Mouse (Mus musculus) hindbrain, embryonic 11.5 days (tissue): ENCODE results near the gene Nt5dc3. TPM values are rescaled to one million over a fixed set of nuclear protein-coding genes. Genes with fewer than 3 reads are reported as not detected.

Source experiments
- ATAC-seq: fragments of 200-750 bp; cut with Nextera tagmentation; 2 replicates; pipeline ENCODE4 v1.8.0; 2017; ENCODE audit warnings: mild to moderate bottlenecking, moderate TSS enrichment, moderate library complexity; ENCODE audit not compliant: low FRiP score
- DNase-seq: peaks from one replicate; pipeline ENCODE4 v3.0.0-alpha.2; 2015; ENCODE audit warnings: low spot score
- H3K27ac ChIP-seq: fragments of 300-500 bp; sonication (generic); 2 replicates; pipeline ENCODE4 v1.5.1; 2014; ENCODE audit warnings: mild to moderate bottlenecking, low read depth, low read length
- H3K27me3 ChIP-seq: fragments of 300-500 bp; sonication (generic); 2 replicates; pipeline ENCODE4 v1.6.1; 2014; ENCODE audit warnings: mild to moderate bottlenecking, low read length, moderate library complexity, mixed read lengths; ENCODE audit not compliant: control insufficient read depth, insufficient read depth
- H3K36me3 ChIP-seq: fragments of 300-500 bp; sonication (generic); 2 replicates; pipeline ENCODE4 v1.6.1; 2014; ENCODE audit warnings: mild to moderate bottlenecking, low read length, moderate library complexity, mixed read lengths; ENCODE audit not compliant: control insufficient read depth, insufficient read depth
- H3K4me1 ChIP-seq: fragments of 300-500 bp; sonication (generic); replicated peaks from 2 replicates; pipeline ENCODE4 v1.6.1; 2014; ENCODE audit warnings: low read length, mixed read lengths; ENCODE audit not compliant: control insufficient read depth, insufficient read depth
- H3K4me2 ChIP-seq: fragments of 300-500 bp; sonication (generic); replicated peaks from 2 replicates; pipeline ENCODE4 v1.6.1; 2014; ENCODE audit warnings: mild to moderate bottlenecking, low read depth, low read length
- H3K4me3 ChIP-seq: fragments of 300-500 bp; sonication (generic); 2 replicates; pipeline ENCODE4 v1.5.1; 2014; ENCODE audit warnings: low read depth, low read length
- H3K9ac ChIP-seq: fragments of 300-500 bp; sonication (generic); 2 replicates; pipeline ENCODE4 v1.6.1; 2014; ENCODE audit warnings: low read depth, low read length
- H3K9me3 ChIP-seq: fragments of 300-500 bp; sonication (generic); 2 replicates; pipeline ENCODE4 v1.6.1; 2016; ENCODE audit warnings: low read length; ENCODE audit not compliant: control insufficient read depth
- WGBS: fragments of 180-500 bp; shearing (Covaris S2); extraction: QIAGEN DNeasy Blood & Tissue Kit; methylation state at CpG from one replicate; pipeline ENCODE4 v1.1.7; 2014; 5-methylcytosine and 5-hydroxymethylcytosine counted together
- polyA plus RNA-seq: library from polyadenylated mRNA; unstranded; fragments of >200 nt; fragmentation: Nextera tagmentation; extraction: Ambion mirVana; gene quantifications from 2 replicates; pipeline ENCODE4 v1.2.1, GENCODE M21; 2014

Nt5dc3 gene
- polyA plus RNA-seq, 1 experiment from 2014 or later: 1.7 TPM

GRCm38 (mm10) chr10:86836784-86837183 lies 58.0 kb downstream of the Nt5dc3 start:
- WGBS: 82% methylated on average over 4 of the region's 4 CpGs
- no peak for DNase-seq

GRCm38 (mm10) chr10:86838827-86839226 lies 60.0 kb downstream of the Nt5dc3 start:
- 84% methylated on average over 6 of the region's 6 CpGs for WGBS
- no peaks in the 10 kb centered on the region for H3K36me3 ChIP-seq
- H3K4me3 ChIP-seq: no peak overlapping the region
- no peaks in the 10 kb centered on the region for H3K4me1 ChIP-seq
- no peaks in the 10 kb centered on the region for H3K27me3 ChIP-seq
- no peaks in the 10 kb centered on the region for H3K9me3 ChIP-seq
- ATAC-seq (no peak), DNase-seq (no peak)
- H3K9ac ChIP-seq: no peak overlapping the region
- H3K27ac ChIP-seq: no peak overlapping the region
- H3K4me2 ChIP-seq: no peak overlapping the region

More at GRCm38 (mm10) chr10:86836784-86837183, 58.0 kb downstream of the Nt5dc3 start:
- Histone ChIP-seq H3K9me3 (no peaks in the 10 kb centered on the region), H3K4me1 (no peaks in the 10 kb centered on the region), H3K36me3 (no peaks in the 10 kb centered on the region), H3K27ac (no peak overlapping the region), H3K4me3 (no peak overlapping the region), H3K27me3 (no peaks in the 10 kb centered on the region), H3K4me2 (no peak overlapping the region), H3K9ac (no peak overlapping the region)
- no peak for ATAC-seq

- Histone ChIP-seq H3K27me3 (no peaks in the 10 kb centered on the region), H3K9ac (no peak overlapping the region), H3K9me3 (no peaks in the 10 kb centered on the region), H3K36me3 (no peaks in the 10 kb centered on the region), H3K27ac (no peak overlapping the region), H3K4me3 (no peak overlapping the region), H3K4me1 (no peaks in the 10 kb centered on the region), H3K4me2 (no peak overlapping the region)
- DNase-seq (no peak), ATAC-seq (no peak)
- WGBS: 74% methylated on average over 5 of the region's 5 CpGs
Measured at GRCm38 (mm10) chr10:86842659-86843058, 63.9 kb downstream of the Nt5dc3 start.

- no peaks in the 10 kb centered on the region for H3K9me3 ChIP-seq
- ATAC-seq: no peak
Measured at GRCm38 (mm10) chr10:86846926-86847467, 68.2 kb downstream of the Nt5dc3 start.

GRCm38 (mm10) chr10:86849087-86849486 lies 70.3 kb downstream of the Nt5dc3 start:
- ATAC-seq (no peak), DNase-seq (no peak)
- H3K27ac ChIP-seq: no peak overlapping the region
- no peaks in the 10 kb centered on the region for H3K27me3 ChIP-seq
- H3K9ac ChIP-seq: no peak overlapping the region
- H3K4me2 ChIP-seq: no peak overlapping the region
- no peaks in the 10 kb centered on the region for H3K9me3 ChIP-seq
- H3K36me3 ChIP-seq: no peaks in the 10 kb centered on the region
- 87% methylated on average over 4 of the region's 4 CpGs for WGBS
- no peak overlapping the region for H3K4me3 ChIP-seq
- no peaks in the 10 kb centered on the region for H3K4me1 ChIP-seq

More at GRCm38 (mm10) chr10:86846926-86847467, 68.2 kb downstream of the Nt5dc3 start:
- Histone ChIP-seq H3K4me3 (no peak overlapping the region), H3K4me2 (no peak overlapping the region), H3K27ac (no peak overlapping the region), H3K27me3 (no peaks in the 10 kb centered on the region), H3K4me1 (no peaks in the 10 kb centered on the region), H3K9ac (no peak overlapping the region), H3K36me3 (no peaks in the 10 kb centered on the region)
- DNase-seq: no peak
- WGBS: 85% methylated on average over 9 of the region's 9 CpGs

- no peak for ATAC-seq
- WGBS: 79% methylated on average over 4 of the region's 4 CpGs
Measured at GRCm38 (mm10) chr10:86849508-86849907, 70.7 kb downstream of the Nt5dc3 start.

GRCm38 (mm10) chr10:86852160-86852559 lies 73.4 kb downstream of the Nt5dc3 start:
- Histone ChIP-seq H3K4me1 (no peaks in the 10 kb centered on the region), H3K4me3 (no peak overlapping the region), H3K9ac (no peak overlapping the region), H3K4me2 (no peak overlapping the region), H3K27ac (no peak overlapping the region), H3K9me3 (no peaks in the 10 kb centered on the region), H3K36me3 (no peaks in the 10 kb centered on the region), H3K27me3 (no peaks in the 10 kb centered on the region)
- 76% methylated on average over 6 of the region's 6 CpGs for WGBS
- ATAC-seq (no peak), DNase-seq (no peak)

More at GRCm38 (mm10) chr10:86849508-86849907, 70.7 kb downstream of the Nt5dc3 start:
- H3K4me2 ChIP-seq: no peak overlapping the region
- H3K4me1 ChIP-seq: no peaks in the 10 kb centered on the region
- no peaks in the 10 kb centered on the region for H3K36me3 ChIP-seq
- H3K9me3 ChIP-seq: no peaks in the 10 kb centered on the region
- no peak for DNase-seq
- no peaks in the 10 kb centered on the region for H3K27me3 ChIP-seq
- no peak overlapping the region for H3K27ac ChIP-seq
- H3K4me3 ChIP-seq: no peak overlapping the region
- no peak overlapping the region for H3K9ac ChIP-seq

- 83% methylated on average over 3 of the region's 3 CpGs for WGBS
- Histone ChIP-seq H3K27ac (no peak overlapping the region), H3K36me3 (no peaks in the 10 kb centered on the region), H3K27me3 (no peaks in the 10 kb centered on the region), H3K4me1 (no peaks in the 10 kb centered on the region), H3K4me2 (no peak overlapping the region), H3K9me3 (no peaks in the 10 kb centered on the region), H3K9ac (no peak overlapping the region), H3K4me3 (no peak overlapping the region)
- no peak for DNase-seq
- ATAC-seq: no peak
Measured at GRCm38 (mm10) chr10:86853433-86853832, 74.6 kb downstream of the Nt5dc3 start.

- no peaks in the 10 kb centered on the region for H3K4me1 ChIP-seq
- H3K27ac ChIP-seq: no peak overlapping the region
- H3K4me2 ChIP-seq: no peak overlapping the region
- H3K36me3 ChIP-seq: no peaks in the 10 kb centered on the region
- H3K27me3 ChIP-seq: no peaks in the 10 kb centered on the region
- no peak overlapping the region for H3K4me3 ChIP-seq
- H3K9me3 ChIP-seq: no peaks in the 10 kb centered on the region
- DNase-seq (no peak), ATAC-seq (no peak)
- no peak overlapping the region for H3K9ac ChIP-seq
- WGBS: 82% methylated on average over 4 of the region's 4 CpGs
Measured at GRCm38 (mm10) chr10:86860396-86860795, 81.6 kb downstream of the Nt5dc3 start.
